Mouse (Mus musculus) layer of hippocampus, adult 2 months (tissue): ENCODE results near the gene Cpa4. TPM values are rescaled to one million over a fixed set of nuclear protein-coding genes. Genes with fewer than 3 reads are reported as not detected.

ENCODE experiments used
- DNase-seq, 2 experiments: peaks; one replicate each; pipeline ENCODE4 v3.0.0; 2022; ENCODE audit warnings: low spot score in 2 of 2
- H3K27ac ChIP-seq: fragments of 200-600 bp; 2 replicates; pipeline ENCODE4 v1.8.1; 2022
- H3K4me3 ChIP-seq: fragments of 200-600 bp; 2 replicates; pipeline ENCODE4 v1.8.1; 2022; ENCODE audit warnings: mild to moderate bottlenecking
- CTCF ChIP-seq: fragments of 200-600 bp; conservative IDR thresholded peaks from 2 replicates; pipeline ENCODE4 v1.8.1; 2022; ENCODE audit warnings: antibody characterized with exemption, mild to moderate bottlenecking, moderate library complexity
- total RNA-seq, 2 experiments: library from RNA; stranded (reverse); gene quantifications; 2 replicates each; pipeline ENCODE4 v1.2.3; 2021

Gene Cpa4
- total RNA-seq, 2 experiments from 2014 or later: not detected

DNA sequence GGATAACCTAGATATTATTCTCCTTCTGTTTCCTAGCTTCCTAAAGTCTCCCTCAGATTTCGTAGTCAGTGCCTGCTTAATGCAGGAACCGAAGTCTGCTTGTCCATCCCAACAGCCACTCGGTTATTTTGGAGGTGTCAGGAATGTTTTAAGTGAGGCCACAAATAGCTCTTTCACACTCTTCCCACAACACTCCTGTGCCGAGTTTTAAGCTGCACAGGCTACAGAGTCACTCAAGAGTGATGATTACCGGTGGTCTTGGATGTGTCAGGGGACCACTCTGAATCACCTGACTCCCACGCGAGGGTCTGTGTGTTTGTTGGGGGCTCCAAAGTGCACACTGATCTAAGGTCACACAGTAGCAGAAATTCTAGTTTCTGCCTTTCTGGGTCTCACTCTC is 22.5 kb upstream of the Cpa4 start:
- no peak for DNase-seq
- Histone ChIP-seq H3K4me3 (no peak overlapping the region), H3K27ac (no peak overlapping the region)
- TF ChIP-seq CTCF: no peak

DNA sequence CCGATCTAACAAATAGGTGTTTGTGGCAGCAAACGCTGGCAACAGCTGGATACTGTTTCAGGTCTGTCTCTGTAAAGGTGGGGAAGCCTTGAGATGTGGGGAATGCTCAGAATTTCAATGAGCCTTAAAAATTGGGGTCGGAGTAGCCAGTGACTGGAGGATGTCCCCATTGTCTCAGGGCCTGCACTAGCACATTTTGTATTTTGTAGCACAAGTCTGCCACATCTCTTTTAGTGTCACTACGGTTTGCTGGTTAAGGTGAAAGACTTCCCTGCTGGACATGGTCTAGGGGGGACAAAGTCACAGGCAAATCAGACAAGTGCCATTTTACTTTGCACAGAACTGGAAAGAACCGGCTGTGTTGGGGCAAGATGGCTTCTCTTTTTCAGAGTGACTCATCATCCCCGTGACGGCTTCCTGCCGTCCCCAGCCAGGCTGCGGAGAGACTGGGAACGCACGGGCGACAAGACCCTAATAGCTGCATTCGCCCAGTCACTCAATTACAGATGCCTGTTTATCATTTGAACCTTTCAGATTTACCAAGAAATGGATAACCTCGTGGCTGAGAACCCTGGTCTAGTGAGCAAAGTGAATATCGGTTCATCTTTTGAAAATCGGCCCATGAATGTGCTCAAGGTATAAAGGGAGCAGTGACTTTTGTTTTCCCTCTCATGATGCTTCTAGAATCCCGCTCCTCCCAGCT is 21.4 kb upstream of the Cpa4 start:
- Histone ChIP-seq H3K27ac (peak overlapping the region; percentile 76), H3K4me3 (peak overlapping the region; percentile 21)
- no peak for TF ChIP-seq CTCF
- DNase-seq: no peak

DNA sequence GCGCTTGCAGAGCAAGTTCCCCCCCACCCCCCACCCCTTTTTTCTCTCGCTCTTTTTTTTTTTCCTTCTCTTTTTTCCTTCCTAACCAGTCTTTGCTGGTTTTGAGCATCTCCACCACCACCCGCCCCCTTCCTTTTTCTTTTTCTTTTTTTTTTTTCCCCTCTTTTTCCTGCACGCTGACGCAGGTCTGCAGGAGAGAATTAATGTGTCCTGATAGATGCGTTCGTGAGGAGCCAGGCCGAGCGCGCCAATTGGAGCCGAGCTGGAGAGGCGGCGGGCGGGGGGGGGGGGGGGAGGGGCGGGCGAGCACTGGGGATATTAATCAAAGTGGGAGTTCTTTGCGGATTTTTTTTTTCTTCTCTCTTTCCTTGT is 20.9 kb upstream of the Cpa4 start:
- Histone ChIP-seq H3K4me3 (peak overlapping the region; percentile 21), H3K27ac (peak overlapping the region; percentile 76)
- TF ChIP-seq CTCF: no peak
- no peak for DNase-seq

DNA sequence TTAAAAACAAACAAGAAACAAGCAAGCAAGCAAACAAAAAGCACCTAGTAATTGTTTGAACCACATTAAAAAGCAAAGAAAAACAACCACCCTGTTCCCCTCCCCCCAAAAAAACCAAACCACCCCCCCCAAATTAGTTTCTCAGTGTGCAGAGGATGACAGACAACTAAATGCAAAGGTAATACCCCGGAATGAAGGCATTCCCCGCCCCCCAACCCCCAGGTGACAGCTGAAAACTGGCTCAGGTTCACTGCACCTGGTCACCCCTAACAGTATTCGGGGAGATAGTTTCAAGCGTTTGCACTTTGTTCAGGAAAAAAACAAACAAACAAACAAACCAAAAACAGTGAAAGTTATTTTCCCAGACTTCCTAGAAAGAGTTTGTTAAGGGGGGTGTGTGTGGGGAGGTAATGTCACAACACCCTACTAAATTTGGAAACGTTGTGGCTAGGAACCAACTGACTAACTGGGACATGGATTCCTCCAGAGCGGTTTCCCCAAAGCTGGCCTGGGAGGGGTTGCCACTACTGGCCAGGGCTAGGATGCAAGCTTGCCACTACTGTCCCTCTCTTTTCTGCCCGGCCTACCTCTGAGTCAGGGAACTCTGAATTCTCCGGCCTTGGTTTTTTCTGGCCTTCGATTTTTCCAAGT is 20.4 kb upstream of the Cpa4 start:
- DNase-seq: no peak
- H3K27ac ChIP-seq: no peak overlapping the region
- TF ChIP-seq CTCF: no peak
- H3K4me3 ChIP-seq: peak overlapping the region; percentile 21; the same call in 1 of the 2 replicates

DNA sequence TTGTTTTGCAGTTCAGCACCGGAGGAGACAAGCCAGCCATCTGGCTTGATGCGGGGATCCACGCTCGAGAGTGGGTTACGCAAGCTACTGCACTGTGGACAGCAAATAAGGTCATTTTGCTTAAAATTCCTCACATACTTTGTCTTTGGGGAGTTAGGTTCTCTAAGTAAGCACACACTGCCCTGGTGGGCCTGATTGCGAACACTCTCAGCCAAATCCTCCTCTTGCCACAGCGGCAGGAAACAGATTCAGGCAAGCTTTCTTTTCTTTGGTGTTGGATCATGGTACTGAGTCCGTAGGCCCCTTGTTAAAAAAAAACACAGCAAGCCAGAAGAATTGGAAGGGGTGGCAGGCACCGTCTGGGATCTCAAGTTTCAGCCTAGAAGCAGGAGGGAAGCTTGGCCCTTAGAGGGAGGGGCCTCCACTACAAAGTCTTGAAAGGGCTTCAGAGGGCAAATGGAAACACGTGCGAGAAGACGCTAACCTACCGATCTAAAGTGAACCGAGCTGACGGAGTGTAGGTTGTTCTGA is 18.9 kb upstream of the Cpa4 start:
- Histone ChIP-seq H3K4me3 (no peak overlapping the region), H3K27ac (no peak overlapping the region)
- no peak for TF ChIP-seq CTCF
- DNase-seq: no peak

DNA sequence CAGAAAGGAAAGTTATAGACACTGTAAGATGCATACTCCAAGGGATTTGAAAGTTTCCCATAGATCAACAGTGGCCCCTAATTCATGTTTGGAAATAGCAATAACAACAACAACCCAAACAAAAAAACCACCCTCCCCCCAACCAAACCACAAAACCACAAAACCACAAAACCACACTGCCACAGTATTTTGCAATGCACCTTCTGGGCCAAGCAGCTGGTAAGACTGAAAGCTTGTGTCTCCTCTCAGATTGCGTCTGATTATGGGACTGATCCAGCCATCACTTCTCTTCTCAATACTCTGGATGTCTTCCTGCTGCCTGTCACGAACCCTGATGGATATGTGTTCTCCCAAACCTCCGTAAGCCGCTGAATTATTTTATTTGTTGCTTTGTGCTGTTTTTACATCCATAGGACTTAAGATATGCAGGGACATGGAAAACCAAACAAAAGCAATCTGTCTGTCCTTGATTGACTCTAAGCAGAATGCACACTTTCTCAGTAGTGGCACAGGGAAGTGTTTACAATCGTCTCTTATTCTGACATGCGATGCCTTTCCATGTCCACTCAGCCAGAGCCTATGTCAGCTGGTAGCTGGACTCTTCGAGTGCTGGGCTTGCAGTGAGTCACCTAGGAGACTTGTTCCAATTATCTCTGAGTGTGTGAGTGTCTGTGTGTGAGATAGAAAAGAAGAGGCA is 17.5 kb upstream of the Cpa4 start:
- Histone ChIP-seq H3K27ac (peak overlapping the region; percentile 61; the same call in 1 of the 2 replicates), H3K4me3 (no peak overlapping the region)
- DNase-seq: no peak
- TF ChIP-seq CTCF: no peak

DNA sequence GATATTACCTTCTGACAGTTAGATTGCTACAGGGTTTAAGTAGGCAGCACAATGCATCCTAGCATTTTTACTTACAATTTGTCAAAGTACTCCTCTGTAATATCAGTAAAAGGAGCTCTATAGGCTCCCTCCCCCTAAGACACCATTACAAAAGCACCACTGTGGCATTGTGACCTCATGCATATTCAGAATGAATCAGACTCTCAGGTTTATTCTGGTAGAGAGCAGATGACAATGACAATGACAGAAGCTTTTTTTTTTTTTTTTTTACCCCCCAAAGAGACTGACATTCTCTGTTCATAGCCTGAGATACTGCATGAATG is 17.0 kb upstream of the Cpa4 start:
- H3K4me3 ChIP-seq: no peak overlapping the region
- H3K27ac ChIP-seq: peak overlapping the region; percentile 61; the same call in 1 of the 2 replicates
- no peak for DNase-seq
- no peak for TF ChIP-seq CTCF

DNA sequence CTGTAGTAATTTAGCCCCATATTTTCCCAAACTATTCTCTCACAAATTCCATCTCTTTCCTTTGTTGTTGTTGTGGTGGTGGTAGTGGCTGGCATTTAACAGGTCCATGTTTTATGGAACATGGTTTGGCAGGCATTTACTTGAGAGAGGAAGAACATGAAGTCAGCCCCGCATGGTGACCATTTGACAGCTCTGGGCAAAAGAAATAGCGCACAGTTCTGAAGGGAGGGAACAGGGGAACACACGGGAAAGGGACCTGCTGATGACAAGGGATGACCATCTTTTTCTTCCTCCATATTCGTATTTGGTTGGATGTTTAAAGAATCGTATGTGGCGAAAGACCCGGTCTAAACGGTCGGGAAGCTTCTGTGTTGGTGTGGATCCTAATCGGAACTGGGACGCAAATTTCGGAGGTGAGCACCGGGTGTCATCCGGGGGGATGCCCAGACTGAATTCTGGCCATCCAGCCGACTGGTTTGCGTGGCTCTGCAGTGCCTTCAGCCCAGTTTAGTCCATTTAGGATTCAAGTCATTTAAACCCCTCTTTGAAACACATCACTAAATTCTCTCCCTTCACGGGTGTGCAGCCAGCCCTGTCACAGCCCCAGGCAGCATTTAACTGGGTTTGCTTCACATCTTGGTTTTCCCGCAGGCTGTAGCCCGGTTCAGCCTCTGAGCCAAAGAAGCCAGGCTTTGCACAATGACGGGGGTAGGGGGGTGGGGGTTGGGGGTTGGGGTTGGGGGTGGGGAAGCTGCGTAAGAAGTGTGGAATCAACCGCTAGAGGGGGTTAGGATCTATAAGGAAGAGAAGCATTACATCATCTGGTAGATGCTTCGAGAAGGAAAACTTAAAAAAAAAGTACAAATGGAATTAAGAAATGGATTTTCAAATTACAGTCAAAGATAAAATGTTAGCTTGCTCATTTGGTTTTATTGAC is 16.3 kb upstream of the Cpa4 start:
- TF ChIP-seq CTCF: peak; percentile 58
- Histone ChIP-seq H3K27ac (peak overlapping the region; percentile 82), H3K4me3 (peak overlapping the region; percentile 47)
- DNase-seq: no peak

DNA sequence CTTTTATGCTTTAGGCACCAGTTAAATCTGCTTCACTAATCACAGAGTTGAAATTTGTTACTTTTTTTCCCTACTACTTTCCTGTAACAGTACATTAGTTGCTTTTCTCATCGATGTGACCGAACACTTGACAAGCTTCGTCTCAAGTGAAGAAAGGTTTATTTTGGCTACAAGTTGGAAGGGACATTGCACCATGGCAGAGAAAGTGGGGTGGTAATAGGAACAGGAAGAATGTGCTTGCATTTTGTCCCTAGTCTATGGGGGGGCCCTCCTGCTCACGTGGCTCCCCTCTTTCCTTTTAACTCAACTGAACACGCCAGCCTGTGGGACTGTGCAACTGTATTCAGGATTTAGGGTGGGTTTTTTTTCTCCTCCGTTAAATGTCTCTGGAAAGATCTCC is 15.5 kb upstream of the Cpa4 start:
- no peak for TF ChIP-seq CTCF
- DNase-seq: no peak
- Histone ChIP-seq H3K4me3 (no peak overlapping the region), H3K27ac (peak overlapping the region; percentile 12; the same call in 1 of the 2 replicates)

DNA sequence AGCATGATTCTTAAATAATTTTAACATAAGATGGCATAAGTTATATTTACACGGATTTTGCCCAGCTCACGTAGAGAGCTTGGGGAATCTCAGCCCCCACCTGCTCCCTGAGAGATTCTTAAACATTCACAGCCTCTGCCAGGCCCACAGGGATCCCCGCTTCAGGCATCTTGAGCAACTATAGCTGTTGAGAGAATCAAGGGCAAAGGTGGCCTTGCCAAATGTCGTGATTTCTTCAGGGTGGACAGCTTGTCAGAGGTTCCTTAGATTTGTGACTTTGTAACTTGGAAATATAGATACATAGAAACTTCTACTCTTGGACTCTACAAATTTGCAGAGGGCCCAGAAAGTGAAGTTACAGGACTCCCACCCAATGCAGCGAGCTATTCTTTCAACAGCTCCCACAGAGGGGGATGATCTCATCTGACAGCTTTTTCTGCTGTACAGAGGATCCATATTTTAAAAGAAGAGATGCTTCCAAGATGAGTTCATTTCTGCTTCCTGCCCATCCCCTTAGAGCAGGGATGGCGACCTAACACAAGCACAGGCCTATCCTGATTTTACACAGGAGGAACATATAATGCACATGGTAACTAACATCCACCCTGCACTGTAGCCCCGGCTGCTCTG is 14.7 kb upstream of the Cpa4 start:
- Histone ChIP-seq H3K4me3 (no peak overlapping the region), H3K27ac (no peak overlapping the region)
- DNase-seq: no peak
- TF ChIP-seq CTCF: no peak

DNA sequence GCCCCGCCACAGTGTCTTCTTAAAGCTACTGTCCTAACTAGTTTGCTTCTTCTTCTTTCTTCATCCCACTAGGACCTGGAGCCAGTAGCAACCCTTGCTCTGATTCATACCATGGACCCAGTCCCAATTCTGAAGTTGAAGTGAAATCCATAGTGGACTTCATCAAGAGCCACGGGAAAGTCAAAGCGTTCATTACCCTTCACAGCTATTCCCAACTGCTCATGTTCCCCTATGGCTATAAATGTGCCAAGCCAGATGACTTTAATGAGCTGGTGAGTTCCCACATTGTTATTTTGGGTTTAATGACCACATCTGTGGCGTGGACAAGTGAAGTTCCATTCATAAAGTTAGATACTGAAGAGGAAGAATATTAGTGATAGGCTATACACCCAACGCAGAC is 14.1 kb upstream of the Cpa4 start:
- DNase-seq: no peak
- H3K27ac ChIP-seq: no peak overlapping the region

DNA sequence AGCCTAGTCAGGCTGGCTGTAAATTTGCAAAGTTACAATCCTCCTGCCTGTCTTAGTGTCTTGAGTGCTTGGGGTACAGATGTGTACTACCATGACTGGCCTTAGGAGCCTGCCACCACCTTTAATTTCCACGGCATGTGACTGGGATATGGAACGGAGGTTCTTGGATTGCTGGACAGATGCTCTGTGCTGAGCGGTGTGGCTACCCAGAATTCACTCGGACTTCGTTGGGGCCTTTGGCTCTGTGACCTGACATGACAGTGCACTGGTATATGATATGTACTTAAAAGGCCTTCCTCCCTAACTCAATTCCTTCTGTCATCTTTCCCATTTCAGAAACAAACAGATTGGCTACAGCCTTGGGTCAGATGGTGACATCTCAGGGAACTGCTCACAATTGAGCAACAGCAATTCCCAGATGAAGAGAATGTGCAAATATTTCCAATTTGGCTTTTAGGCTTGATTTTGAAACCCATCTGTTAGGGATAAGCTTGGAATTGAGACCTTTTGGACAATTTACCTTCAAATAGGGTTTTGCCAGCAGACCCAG is 13.5 kb upstream of the Cpa4 start:
- no peak for DNase-seq
- H3K27ac ChIP-seq: no peak overlapping the region
- H3K4me3 ChIP-seq: no peak overlapping the region
- TF ChIP-seq CTCF: no peak

More for the DNA sequence above, 14.1 kb upstream of the Cpa4 start:
- no peak for TF ChIP-seq CTCF
- no peak overlapping the region for H3K4me3 ChIP-seq
